Mouse (Mus musculus) hematopoietic stem cell, adult 5-6 weeks (primary cell): ENCODE results near the gene Ak4. TPM values are rescaled to one million over a fixed set of nuclear protein-coding genes. Genes with fewer than 3 reads are reported as not detected.

Experiments used
- total RNA-seq: library from RNA; stranded (forward); fragments of 172-1452, 232-1000 nt; gene quantifications from 2 replicates; pipeline ENCODE4 v1.2.3, GENCODE M21; 2017

The Ak4 gene
- total RNA-seq, 1 experiment from 2014 or later, result 21.7 TPM

Other genes with a start within 250 kb of the Ak4 start
- gene Jak1, start 154.0 kb upstream of the Ak4 start, total RNA-seq, result 116 and 146 TPM in 2 replicates
- gene Dnajc6, start 77.4 kb downstream of the Ak4 start, total RNA-seq, result 42.5 and 48.3 TPM in 2 replicates
- 61.5 and 64.7 TPM in 2 replicates for gene Leprot, start 228.4 kb downstream of the Ak4 start, total RNA-seq